Mouse (Mus musculus) liver, embryonic 14.5 days (tissue): ENCODE data around the gene Tomm34.

Experiments
- CTCF ChIP-seq: IDR thresholded peaks from 2 replicates; pipeline ENCODE4 v1.5.1; 2016; ENCODE audit warnings: antibody characterized with exemption, low read depth, control low read depth
- EP300 ChIP-seq: IDR thresholded peaks from 2 replicates; pipeline ENCODE4 v1.6.1; 2016; ENCODE audit warnings: antibody characterized with exemption, low read depth

DNA sequence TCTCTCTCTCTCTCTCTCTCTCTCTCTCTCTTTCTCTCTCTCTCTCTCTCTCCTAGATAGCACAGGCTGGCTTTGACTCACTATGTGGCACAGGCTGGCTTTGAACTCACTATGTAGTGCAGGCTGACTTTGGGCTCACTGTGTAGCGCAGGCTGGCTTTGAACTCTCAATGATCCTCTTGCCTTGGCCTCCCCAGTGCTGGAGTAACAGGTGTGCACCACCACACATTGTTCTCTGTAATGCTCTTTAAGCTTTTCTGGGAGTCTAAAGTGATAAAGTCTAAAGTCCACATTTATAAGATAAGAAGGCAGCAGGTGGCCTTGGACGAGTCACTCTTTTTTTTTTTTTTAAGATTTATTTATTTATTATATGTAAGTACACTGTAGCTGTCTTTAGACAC lies 29.4 kb downstream of the Tomm34 start:
- TF ChIP-seq CTCF (no peak), EP300 (no peak)
